Mouse (Mus musculus) erythroblast, embryonic 14.5 days (primary cell): ENCODE measurements around the gene Hist2h2aa2.

Experiments
- GATA1 ChIP-seq: IDR thresholded peaks from 2 replicates; pipeline ENCODE4 v1.6.1; 2012; ENCODE audit warnings: low read length, inconsistent platforms, mixed read lengths
- TAL1 ChIP-seq: IDR thresholded peaks from 3 replicates; pipeline ENCODE4 v1.6.1; 2012; ENCODE audit warnings: low read length, inconsistent platforms, mixed read lengths

- TF ChIP-seq TAL1 (no peak), GATA1 (no peak)
Measured at GRCm38 (mm10) chr3:96267541-96267940, 27.5 kb upstream of the Hist2h2aa2 start.
